Mouse (Mus musculus): ENCODE measurements around the gene Cadps2.

Gene Cadps2

GRCm38 (mm10) chr6:23839009-23839811 is at the start of gene Cadps2:
TSS of gene Cadps2 (minus strand) at chr6:23839421.
- no peak for DNase-seq (ENCODE audit: low spot score)

- DNase-seq (ENCODE audit: low spot score): no peak
Measured at GRCm38 (mm10) chr6:23886418-23886817, 47.2 kb upstream of the Cadps2 start.

GRCm38 (mm10) chr6:23876765-23877408 is 37.7 kb upstream of the Cadps2 start:
- DNase-seq (ENCODE audit: low spot score): no peak

GRCm38 (mm10) chr6:23876363-23876762 is 37.1 kb upstream of the Cadps2 start:
- DNase-seq (ENCODE audit: low spot score): no peak

- DNase-seq (ENCODE audit: low spot score): no peak
Measured at GRCm38 (mm10) chr6:23873812-23874211, 34.6 kb upstream of the Cadps2 start.

- DNase-seq (ENCODE audit: low spot score): no peak
Measured at GRCm38 (mm10) chr6:23873231-23873630, 34.0 kb upstream of the Cadps2 start.

- DNase-seq (ENCODE audit: low spot score): no peak
Measured at GRCm38 (mm10) chr6:23869971-23870370, 30.8 kb upstream of the Cadps2 start.

- DNase-seq (ENCODE audit: low spot score): no peak
Measured at GRCm38 (mm10) chr6:23866298-23866697, 27.1 kb upstream of the Cadps2 start.

GRCm38 (mm10) chr6:23853464-23853863 is 14.2 kb upstream of the Cadps2 start:
- no peak for DNase-seq (ENCODE audit: low spot score)

- DNase-seq (ENCODE audit: low spot score): no peak
Measured at GRCm38 (mm10) chr6:23840001-23840400, 780 bp upstream of the Cadps2 start.

GRCm38 (mm10) chr6:23838401-23839008 is 716 bp downstream of the Cadps2 start:
- DNase-seq (ENCODE audit: low spot score): no peak

GRCm38 (mm10) chr6:23837631-23838030 is 1.6 kb downstream of the Cadps2 start:
- DNase-seq (ENCODE audit: low spot score): no peak

GRCm38 (mm10) chr6:23837127-23837526 is 2.1 kb downstream of the Cadps2 start:
- no peak for DNase-seq (ENCODE audit: low spot score)

GRCm38 (mm10) chr6:23836694-23837093 is 2.5 kb downstream of the Cadps2 start:
- no peak for DNase-seq (ENCODE audit: low spot score)

- no peak for DNase-seq (ENCODE audit: low spot score)
Measured at GRCm38 (mm10) chr6:23835552-23835951, 3.7 kb downstream of the Cadps2 start.

- DNase-seq (ENCODE audit: low spot score): no peak
Measured at GRCm38 (mm10) chr6:23830741-23831140, 8.5 kb downstream of the Cadps2 start.

GRCm38 (mm10) chr6:23829338-23829737 is 9.9 kb downstream of the Cadps2 start:
- DNase-seq (ENCODE audit: low spot score): no peak

- DNase-seq (ENCODE audit: low spot score): no peak
Measured at GRCm38 (mm10) chr6:23821819-23822218, 17.4 kb downstream of the Cadps2 start.

GRCm38 (mm10) chr6:23810087-23810486 is 29.1 kb downstream of the Cadps2 start:
- DNase-seq (ENCODE audit: low spot score): no peak

- DNase-seq (ENCODE audit: low spot score): no peak
Measured at GRCm38 (mm10) chr6:23809344-23809743, 29.9 kb downstream of the Cadps2 start.

- no peak for DNase-seq (ENCODE audit: low spot score)
Measured at GRCm38 (mm10) chr6:23805333-23805732, 33.9 kb downstream of the Cadps2 start.

GRCm38 (mm10) chr6:23791822-23792221 is 47.4 kb downstream of the Cadps2 start:
- no peak for DNase-seq (ENCODE audit: low spot score)

- no peak for DNase-seq (ENCODE audit: low spot score)
Measured at GRCm38 (mm10) chr6:23777641-23778040, 61.6 kb downstream of the Cadps2 start.

Measured in spleen, adult 12 weeks (tissue).